Mouse (Mus musculus) megakaryocyte, embryonic 14.5 days (primary cell): Measurements from ENCODE around the gene Adk.

ENCODE experiments used
- FLI1 ChIP-seq: IDR thresholded peaks from 2 replicates; pipeline ENCODE4 v1.6.1; 2012; ENCODE audit warnings: low read length, inconsistent platforms, mixed read lengths
- GATA1 ChIP-seq: IDR thresholded peaks from 3 replicates; pipeline ENCODE4 v1.6.1; 2012; ENCODE audit warnings: mixed read lengths, low read length, inconsistent platforms, borderline replicate concordance

DNA sequence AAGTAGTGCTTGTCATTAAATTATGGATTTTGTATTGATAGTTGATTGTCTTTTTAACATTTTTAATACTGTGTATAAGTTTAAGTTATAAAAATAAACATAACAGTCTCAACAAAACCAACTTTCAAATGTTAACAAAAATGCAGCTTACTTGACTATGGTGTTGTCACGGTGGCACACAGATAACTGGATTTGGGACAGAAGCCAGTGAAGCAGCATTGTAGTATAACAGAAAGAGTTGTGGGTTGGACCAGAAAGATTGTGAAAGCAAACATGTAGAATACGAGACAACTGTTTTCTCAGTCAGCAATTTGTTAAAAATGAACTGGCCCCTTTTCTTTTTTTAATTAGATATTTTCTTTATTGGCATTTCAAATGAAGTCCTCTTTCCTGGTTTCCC, 122.4 kb downstream of the Adk start:
- no peak for TF ChIP-seq GATA1
- no peak for TF ChIP-seq FLI1
